Mouse (Mus musculus): Measurements from ENCODE around the gene Hey2. TPM values are rescaled to one million over a fixed set of nuclear protein-coding genes. Genes with fewer than 3 reads are reported as not detected.
A peak's percentile ranks its signal among the peaks of the same experiment; 100 is the strongest.

The Hey2 gene
- total RNA-seq (2021) (1 to 10 TPM; 1.4 to 1.5 TPM), polyA plus RNA-seq (2012; rRNA removed) (2.7 and 4.7 TPM in 2 replicates)
- long read RNA-seq = 0 reads

- DNase-seq = peak; percentile 99
Measured at GRCm38 (mm10) chr10:30842643-30843437, at the start of gene Hey2. Gene Hey2, minus strand, starts transcription at chr10:30842801.

GRCm38 (mm10) chr10:30883085-30883760, 40.6 kb upstream of the Hey2 start:
- DNase-seq = no peak

- DNase-seq = no peak
Measured at GRCm38 (mm10) chr10:30881109-30881508, 38.5 kb upstream of the Hey2 start.

- no peak for DNase-seq
Measured at GRCm38 (mm10) chr10:30845101-30845825, 2.7 kb upstream of the Hey2 start.

- DNase-seq = peak; percentile 12
Measured at GRCm38 (mm10) chr10:30844191-30845010, 1.8 kb upstream of the Hey2 start.

DNA sequence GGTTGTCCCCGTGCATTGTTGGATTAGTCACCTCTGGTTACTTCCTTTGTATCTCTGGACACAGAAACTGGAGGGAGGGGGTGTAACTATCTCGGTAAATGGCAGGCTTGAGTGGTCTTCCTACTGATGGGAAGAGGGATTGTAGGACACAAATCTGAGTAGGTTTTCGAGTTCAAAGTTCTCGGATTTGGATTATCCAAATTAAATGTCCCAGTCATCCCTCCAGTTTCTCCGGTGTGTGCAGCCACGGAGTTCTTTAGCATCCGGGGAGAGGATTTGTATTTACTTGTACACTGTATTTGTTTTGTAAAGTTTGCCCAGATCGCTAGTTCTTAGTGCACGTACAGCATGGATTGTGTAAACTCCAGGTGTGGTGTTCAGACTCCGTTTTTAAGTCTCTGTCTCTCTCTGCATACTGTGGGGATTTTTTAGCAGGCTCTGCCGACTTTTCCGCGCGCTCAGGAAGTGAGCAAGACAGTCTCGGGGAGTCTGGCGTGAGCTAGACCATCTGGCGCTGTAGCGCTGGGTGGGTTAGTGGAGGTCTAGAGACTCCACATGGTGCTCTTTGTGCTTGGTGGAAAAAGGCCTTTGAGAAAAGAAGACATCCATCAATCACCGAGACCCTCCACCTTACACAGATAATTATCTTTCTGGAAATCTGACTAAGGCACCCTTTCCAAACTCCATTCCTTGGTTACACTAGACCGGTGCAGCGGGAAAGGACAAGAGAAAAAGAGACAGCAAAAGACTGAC, 1.0 kb upstream of the Hey2 start:
- peak; percentile 15 for DNase-seq

GRCm38 (mm10) chr10:30842228-30842627, 373 bp downstream of the Hey2 start:
- no peak for DNase-seq

DNA sequence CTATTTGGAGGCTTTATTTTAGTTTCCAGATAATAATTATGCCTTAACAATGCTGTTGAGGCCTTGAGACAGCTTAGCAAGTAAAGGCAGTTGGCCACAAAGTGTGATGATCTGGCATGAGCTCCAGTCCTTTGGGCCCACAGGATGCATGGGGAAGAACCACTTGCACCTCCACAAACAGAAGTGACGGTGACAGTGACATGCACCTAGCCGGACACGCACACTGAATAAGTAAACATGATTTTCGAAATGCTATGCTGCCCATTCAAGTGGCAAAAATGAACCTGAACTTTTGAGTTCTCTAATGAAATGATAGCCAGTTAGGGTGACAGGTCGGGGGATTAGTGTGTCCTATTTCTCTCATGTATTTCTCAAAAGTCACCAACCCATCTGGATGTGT, 1.8 kb downstream of the Hey2 start:
- no peak for DNase-seq

DNA sequence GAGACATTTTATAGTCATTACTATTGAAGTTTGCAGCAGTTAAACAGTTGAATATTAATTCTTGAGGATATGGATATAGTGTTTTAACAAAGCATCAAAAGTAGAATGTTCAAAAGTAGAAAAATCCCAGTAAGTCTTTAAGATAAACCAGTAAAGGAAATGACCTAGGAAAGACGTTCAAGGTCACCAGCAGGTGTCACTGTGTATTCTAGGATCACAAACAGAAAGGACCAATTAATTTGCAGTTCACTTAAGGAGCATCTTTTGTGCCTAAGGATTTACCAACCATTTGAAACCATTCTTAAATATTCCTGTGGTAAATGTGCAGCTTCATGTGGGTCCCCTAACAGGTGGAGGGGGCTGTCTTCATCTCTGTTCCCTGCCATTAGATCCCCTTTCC, 4.4 kb downstream of the Hey2 start:
- peak; percentile 5 for DNase-seq

GRCm38 (mm10) chr10:30825049-30825448, 17.6 kb downstream of the Hey2 start:
- peak; percentile 8 for DNase-seq

DNA sequence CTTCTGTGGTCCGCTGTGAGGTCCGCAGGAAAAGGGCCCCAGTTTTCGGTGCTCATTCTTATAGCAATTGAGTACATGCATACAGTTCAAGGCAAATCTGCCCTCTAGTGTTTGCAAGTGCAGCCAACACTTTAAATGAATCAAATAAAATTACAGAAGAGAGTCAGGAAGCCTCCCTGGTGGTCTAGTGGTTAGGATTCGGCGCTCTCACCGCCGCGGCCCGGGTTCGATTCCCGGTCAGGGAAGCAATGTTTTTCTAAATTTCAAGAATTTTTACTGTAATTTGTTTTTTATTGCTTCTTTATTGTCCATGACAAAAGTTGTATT, 31.7 kb downstream of the Hey2 start:
- peak; percentile 80 for DNase-seq

DNA sequence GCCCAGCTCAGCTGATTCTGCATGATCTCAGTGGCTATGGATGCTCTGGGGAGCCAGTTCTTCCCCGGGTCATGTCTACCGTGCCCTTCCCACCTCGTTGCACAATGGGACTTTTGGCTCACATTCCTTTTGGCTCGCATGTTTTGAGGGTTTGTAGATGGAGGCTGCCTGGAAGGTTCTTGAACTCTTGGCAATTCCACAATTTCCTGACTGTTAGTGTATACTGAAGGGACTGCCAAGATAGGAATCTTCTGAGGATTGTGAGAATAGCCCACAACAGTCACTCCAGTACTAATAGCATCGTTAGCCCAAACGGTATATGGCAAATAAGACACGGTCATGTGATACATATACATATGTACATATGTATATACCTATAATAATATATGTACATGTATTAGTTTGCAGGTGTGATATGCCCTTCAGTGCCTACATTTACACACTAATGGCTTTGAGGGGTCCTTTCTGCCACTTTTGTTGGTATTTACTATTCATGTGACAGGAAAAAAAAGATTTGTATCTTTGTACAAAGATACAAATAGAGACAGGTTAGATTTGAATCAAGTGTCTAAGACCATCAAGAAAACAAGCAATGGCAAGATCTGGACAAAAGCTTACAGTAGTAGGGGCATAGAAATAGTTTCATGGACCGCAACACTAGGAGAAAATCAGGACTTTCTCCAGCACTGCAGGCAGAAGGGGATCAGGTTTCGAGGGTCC, 32.2 kb downstream of the Hey2 start:
- peak; percentile 66 for DNase-seq

DNA sequence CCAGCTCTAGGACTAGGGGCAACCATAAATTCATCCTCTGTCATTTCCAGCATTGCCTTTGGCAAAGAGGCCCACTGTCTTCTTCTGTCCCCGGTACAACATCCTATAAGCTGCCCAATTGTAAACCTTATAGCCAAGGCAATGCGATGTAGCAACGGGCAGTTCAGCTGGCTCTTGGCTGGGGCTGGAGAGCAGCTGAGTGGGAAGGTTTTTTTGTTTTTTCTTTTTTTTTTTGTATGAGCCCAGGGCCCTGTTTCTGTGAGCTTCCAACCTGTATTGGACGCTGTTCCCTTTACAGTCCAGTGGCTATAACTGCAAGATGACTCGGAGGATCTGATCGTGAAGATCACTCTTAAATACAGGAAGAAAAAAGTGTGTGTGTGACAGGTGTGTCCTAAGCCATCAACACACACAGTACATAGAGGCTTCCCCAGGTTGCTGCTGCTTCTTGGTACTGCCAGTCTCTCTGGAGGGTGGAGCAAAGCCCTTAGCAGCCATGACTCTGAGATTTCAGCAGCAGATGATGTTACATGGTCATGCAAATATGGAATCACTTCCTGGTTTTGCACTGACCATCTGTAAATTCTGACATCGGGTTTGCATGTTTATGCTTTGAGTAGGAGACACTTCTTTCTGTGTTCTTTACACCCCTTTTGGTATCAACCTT, 38.9 kb downstream of the Hey2 start:
- no peak for DNase-seq

GRCm38 (mm10) chr10:30802681-30803586, 39.7 kb downstream of the Hey2 start, which contains the start of gene Ncoa7:
Gene Ncoa7, minus strand, starts transcription at chr10:30803326.
- DNase-seq = peak; percentile 92

GRCm38 (mm10) chr10:30802033-30802432, 40.6 kb downstream of the Hey2 start:
- DNase-seq = peak; percentile 17

DNA sequence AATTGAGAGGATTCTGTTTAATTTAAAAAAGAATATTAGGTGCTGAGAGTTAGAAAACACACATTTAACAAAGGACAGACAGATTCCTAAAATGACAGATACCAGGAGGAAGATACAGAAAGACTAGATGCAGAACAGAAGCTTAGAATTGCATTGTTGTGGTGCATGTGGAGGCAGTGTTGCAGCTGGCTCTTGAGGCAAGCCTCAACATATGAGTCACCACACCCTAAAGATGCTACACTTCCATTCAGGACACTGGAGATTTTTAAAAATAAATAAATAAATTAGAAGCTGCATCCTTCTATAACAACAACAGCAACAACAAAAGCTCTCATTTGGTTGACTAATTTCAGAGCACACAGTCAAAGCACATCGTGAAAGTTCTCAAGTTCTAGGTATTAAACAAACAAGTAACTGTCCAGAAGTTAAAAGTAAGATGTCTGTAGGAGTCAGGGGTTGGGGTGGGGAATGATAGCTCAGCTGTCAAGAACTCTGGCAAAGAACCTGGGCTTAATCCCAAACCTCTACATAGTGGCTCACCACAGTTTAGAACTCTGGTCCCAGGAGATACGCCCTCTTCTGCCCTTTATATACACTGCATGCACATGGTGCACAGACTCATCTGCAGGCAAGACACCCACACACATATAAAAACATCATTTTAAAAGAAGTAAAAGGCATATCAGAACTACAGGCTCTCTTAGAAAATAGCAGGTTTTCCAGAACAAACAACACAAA, 42.7 kb downstream of the Hey2 start:
- DNase-seq = no peak

DNA sequence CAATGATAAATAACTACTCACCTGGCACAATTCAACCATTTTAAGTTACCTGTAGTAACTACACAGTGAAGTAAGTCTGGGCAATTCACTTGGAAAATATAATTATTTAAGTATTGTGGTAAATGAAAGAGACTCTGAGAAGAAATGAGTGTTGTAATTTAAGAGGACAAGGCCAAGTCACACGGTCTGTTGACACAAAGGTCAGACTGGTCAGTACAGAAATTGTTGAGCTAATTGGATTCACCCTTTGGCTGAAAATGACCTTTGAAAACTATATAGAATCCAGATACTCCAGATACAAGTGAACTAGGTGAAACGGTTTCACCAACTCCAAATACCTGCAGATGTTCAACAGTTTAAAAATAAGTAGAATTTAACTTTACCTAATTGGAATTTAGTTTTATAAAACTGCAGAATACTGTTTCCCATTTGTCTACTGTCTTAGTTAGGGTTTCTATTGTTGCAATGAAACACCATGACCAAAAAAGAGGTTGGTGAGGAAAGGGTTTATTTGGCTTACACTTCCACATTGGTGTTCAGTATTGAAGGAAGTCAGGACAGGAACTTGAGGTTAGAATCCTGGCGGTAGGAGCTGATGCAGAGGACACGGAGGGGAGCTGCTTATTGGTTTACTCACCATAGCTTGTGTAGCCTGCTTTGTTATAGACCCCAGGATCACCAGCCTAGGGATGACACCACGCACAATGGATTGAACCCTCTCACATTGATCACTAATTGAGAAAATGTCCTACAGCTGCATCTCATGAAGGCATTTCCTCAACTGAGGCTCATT, 45.9 kb downstream of the Hey2 start:
- no peak for DNase-seq

Data from adrenal gland, adult 2 months (tissue).